Mouse (Mus musculus): ENCODE results near the gene Ankrd13a. TPM values are rescaled to one million over a fixed set of nuclear protein-coding genes. Genes with fewer than 3 reads are reported as not detected.

The Ankrd13a gene
- polyA plus RNA-seq, 1 experiment from 2014 or later, result 37.6 TPM

DNA sequence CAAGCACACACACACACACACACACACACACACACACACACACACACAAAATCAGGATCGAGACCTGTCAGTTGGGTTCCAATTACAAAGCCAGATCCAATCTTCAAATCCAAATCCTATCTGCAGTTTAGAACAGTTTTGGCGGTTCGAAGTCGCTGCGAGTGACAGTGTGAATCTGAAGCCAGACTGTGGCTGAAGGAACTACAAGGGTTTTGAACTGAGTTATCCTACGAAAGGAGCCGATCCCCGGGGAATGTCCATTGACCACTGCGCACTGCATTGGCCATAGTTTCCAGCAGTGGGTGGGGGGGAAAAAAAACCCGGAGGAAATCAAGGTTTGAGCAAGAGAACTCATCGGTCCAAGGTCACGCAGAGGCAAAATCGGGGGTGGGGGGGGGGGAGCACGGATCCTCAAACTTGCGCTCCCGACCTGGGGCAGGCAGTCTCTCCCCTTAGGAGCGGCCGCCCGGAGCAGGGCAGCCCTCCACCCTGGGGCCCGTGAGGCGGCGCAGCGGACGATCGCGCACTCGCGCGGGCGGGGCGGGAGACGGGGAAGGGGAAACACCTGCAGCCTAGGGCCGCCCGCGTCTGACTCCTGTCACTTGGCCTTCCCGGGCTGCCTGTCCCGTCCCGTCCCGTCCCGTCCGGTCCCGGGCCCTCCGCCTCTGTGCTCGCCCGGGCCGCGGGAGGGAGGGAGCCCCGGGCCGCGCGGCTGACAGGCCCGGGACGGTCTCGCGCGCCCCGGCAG is 1.8 kb upstream of the Ankrd13a start:
- Histone ChIP-seq H3K9me3 (replicated peaks; ENCODE audit: control insufficient read depth, low read length) (no peaks in the 10 kb centered on the region), H3K27ac (ENCODE audit: low read depth, low read length) (peak overlapping the region; percentile 90; the same call in 1 of the 2 replicates), H3K36me3 (ENCODE audit: control insufficient read depth, insufficient read depth, low read length) (no peaks in the 10 kb centered on the region), H3K4me3 (ENCODE audit: low read depth, low read length) (peak overlapping the region; percentile 100), H3K27me3 (ENCODE audit: control insufficient read depth, insufficient read depth, low read length) (no peaks in the 10 kb centered on the region), H3K9ac (ENCODE audit: low read depth, low read length) (peak overlapping the region; percentile 95), H3K4me1 (ENCODE audit: control insufficient read depth, insufficient read depth, low read length) (peaks cover 20% of the 10 kb centered on the region), H3K4me2 (peak overlapping the region; percentile 94)
- WGBS (ENCODE audit: insufficient replicate concordance), result 1% methylated on average over 42 of the region's 57 CpGs
- peak; percentile 61 for ATAC-seq (replicated peaks; ENCODE audit: insufficient number of reproducible peaks, low FRiP score, low TSS enrichment)

DNA sequence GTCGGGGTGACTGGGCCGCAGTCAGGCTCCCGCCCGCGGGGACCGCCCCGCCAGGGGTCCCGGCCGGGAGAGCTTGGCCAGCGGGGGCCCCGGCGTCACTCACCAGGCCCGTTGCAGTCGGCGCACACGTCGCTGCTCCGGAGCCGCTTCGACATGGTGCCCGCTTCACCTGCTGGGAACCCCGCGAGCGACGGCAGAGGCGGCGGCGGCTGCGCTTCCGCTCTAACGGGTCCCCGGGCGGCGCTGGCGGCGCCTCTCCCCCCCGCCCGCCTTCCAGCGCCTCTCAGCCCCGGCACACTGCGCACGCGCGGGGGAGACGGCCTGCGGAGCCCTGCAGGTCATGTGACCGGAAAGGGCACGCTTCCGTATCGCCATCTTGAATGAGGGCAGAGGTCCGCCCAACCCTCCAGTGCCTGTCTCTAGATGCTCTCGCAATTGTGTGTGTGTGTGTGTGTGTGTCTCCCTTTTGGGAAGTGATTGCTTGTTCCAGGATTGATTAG is 1.2 kb upstream of the Ankrd13a start:
- peak; percentile 85 for ATAC-seq (replicated peaks; ENCODE audit: insufficient number of reproducible peaks, low FRiP score, low TSS enrichment)
- peak overlapping the region; percentile 90 for H3K27ac ChIP-seq (ENCODE audit: low read depth, low read length)
- no peaks in the 10 kb centered on the region for H3K27me3 ChIP-seq (ENCODE audit: control insufficient read depth, insufficient read depth, low read length)
- peak overlapping the region; percentile 94 for H3K4me2 ChIP-seq
- peak overlapping the region; percentile 100 for H3K4me3 ChIP-seq (ENCODE audit: low read depth, low read length)
- peaks cover 20% of the 10 kb centered on the region for H3K4me1 ChIP-seq (ENCODE audit: control insufficient read depth, insufficient read depth, low read length)
- WGBS (ENCODE audit: insufficient replicate concordance), result under 1% methylated on average over 40 of the region's 52 CpGs
- H3K9me3 ChIP-seq (replicated peaks; ENCODE audit: control insufficient read depth, low read length), result no peaks in the 10 kb centered on the region
- peak overlapping the region; percentile 95 for H3K9ac ChIP-seq (ENCODE audit: low read depth, low read length)
- H3K36me3 ChIP-seq (ENCODE audit: control insufficient read depth, insufficient read depth, low read length), result no peaks in the 10 kb centered on the region

DNA sequence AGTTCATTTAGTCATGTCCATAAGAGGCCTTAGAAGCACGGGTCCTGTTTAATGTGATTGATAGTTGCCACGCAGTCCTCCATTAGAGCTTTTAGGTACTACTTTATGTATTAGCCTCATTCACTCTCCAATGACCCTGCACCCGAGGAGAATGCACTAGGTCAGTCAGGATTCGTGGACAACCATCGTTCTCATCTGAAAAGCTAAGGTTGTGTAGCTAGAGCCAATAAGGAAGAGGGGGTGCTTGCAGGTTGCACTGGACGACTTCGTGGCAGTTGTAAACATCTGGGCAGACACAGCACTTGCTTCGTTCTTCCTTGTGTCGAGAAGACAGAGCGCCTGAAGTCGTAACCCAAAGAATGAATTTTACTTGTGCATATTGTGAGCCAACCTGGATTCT is 697 bp upstream of the Ankrd13a start:
- Histone ChIP-seq H3K27me3 (ENCODE audit: control insufficient read depth, insufficient read depth, low read length) (no peaks in the 10 kb centered on the region), H3K9me3 (replicated peaks; ENCODE audit: control insufficient read depth, low read length) (no peaks in the 10 kb centered on the region), H3K4me1 (ENCODE audit: control insufficient read depth, insufficient read depth, low read length) (peaks cover 20% of the 10 kb centered on the region), H3K4me2 (peak overlapping the region; percentile 94), H3K36me3 (ENCODE audit: control insufficient read depth, insufficient read depth, low read length) (no peaks in the 10 kb centered on the region), H3K27ac (ENCODE audit: low read depth, low read length) (peak overlapping the region; percentile 90), H3K4me3 (ENCODE audit: low read depth, low read length) (peak overlapping the region; percentile 100), H3K9ac (ENCODE audit: low read depth, low read length) (peak overlapping the region; percentile 95)
- no peak for ATAC-seq (replicated peaks; ENCODE audit: insufficient number of reproducible peaks, low FRiP score, low TSS enrichment)
- WGBS (ENCODE audit: insufficient replicate concordance), result 5% methylated on average over 11 of the region's 11 CpGs

DNA sequence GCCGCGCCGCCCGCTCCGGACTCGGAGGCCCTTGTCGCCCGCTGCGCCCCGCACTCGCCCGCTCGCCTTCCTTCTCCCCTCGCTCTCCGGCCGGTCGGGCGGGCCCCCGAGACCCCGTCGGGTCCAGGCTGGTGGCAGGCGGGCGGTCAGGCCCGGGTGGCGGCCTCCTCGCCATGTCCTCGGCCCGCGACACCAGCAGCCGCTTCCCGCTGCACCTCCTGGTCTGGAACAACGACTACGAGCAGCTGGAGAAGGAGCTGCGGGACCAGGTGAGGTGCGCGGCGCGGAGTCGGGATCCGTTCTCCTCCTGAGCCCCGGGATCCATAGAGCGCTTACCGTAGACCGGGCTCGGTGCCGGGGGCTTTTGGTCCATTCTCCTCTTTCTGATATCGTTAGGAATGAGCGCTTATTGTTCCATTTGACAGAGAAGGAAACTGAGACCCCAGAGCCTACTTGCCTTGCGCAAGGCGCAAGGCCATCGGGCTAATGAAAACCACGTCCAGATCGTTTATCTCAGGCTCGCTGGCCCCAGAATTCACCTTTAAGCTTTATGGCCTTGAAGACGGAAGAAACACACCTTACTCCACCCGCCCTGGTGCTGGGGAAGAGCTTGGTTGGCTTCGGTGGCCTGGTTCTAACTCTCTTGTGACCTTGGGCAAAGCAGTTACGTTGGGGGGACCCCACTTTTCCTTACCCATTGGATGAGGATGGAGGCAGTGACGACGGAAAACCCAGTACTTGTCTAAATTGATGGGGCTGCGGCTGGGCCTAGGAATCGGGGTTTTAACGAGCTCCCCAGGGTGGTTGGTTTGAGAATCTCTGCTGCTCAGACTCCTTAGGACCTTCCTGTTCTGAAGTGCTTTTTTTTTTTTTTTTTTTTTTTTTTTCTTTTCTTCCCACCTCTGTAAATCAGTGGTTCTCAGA is 841 bp downstream of the Ankrd13a start, which contains the start of gene Git2:
Gene Git2 (minus strand): TSS at position 462 of the 924 bp plus-strand sequence.
- no peak; the same call in 1 of the 2 replicates for ATAC-seq (replicated peaks; ENCODE audit: insufficient number of reproducible peaks, low FRiP score, low TSS enrichment)
- peak within 1 kb of the TSS; percentile 90 for H3K27ac ChIP-seq (ENCODE audit: low read depth, low read length)
- under 1% methylated on average over 58 of the region's 63 CpGs for WGBS (ENCODE audit: insufficient replicate concordance)

GRCm38 (mm10) chr5:114776174-114776573 is 1.7 kb downstream of the Ankrd13a start:
- Histone ChIP-seq H3K27me3 (ENCODE audit: control insufficient read depth, insufficient read depth, low read length) (no peaks in the 10 kb centered on the region), H3K36me3 (ENCODE audit: control insufficient read depth, insufficient read depth, low read length) (no peaks in the 10 kb centered on the region), H3K9ac (ENCODE audit: low read depth, low read length) (no peak overlapping the region), H3K27ac (ENCODE audit: low read depth, low read length) (no peak overlapping the region), H3K4me2 (peak overlapping the region; percentile 94), H3K4me1 (ENCODE audit: control insufficient read depth, insufficient read depth, low read length) (peaks cover 31% of the 10 kb centered on the region), H3K4me3 (ENCODE audit: low read depth, low read length) (peak overlapping the region; percentile 100), H3K9me3 (replicated peaks; ENCODE audit: control insufficient read depth, low read length) (no peaks in the 10 kb centered on the region)
- WGBS (ENCODE audit: insufficient replicate concordance), result 77% methylated on average over 7 of the region's 7 CpGs
- ATAC-seq (replicated peaks; ENCODE audit: insufficient number of reproducible peaks, low FRiP score, low TSS enrichment), result no peak

More for the DNA sequence above, 841 bp downstream of the Ankrd13a start, which contains the start of gene Git2:
- H3K4me3 ChIP-seq (ENCODE audit: low read depth, low read length), result peak within 1 kb of the TSS; percentile 100
- no peaks in the 10 kb centered on the region for H3K27me3 ChIP-seq (ENCODE audit: control insufficient read depth, insufficient read depth, low read length)
- no peaks in the 10 kb centered on the region for H3K36me3 ChIP-seq (ENCODE audit: control insufficient read depth, insufficient read depth, low read length)
- peaks cover 23% of the 10 kb centered on the region for H3K4me1 ChIP-seq (ENCODE audit: control insufficient read depth, insufficient read depth, low read length)
- H3K9ac ChIP-seq (ENCODE audit: low read depth, low read length), result peak within 1 kb of the TSS; percentile 95
- peak within 1 kb of the TSS; percentile 94 for H3K4me2 ChIP-seq
- no peaks in the 10 kb centered on the region for H3K9me3 ChIP-seq (replicated peaks; ENCODE audit: control insufficient read depth, low read length)

- H3K9me3 ChIP-seq (replicated peaks; ENCODE audit: control insufficient read depth, low read length), result no peaks in the 10 kb centered on the region
- H3K36me3 ChIP-seq (ENCODE audit: control insufficient read depth, insufficient read depth, low read length), result no peaks in the 10 kb centered on the region
- H3K27me3 ChIP-seq (ENCODE audit: control insufficient read depth, insufficient read depth, low read length), result no peaks in the 10 kb centered on the region
- H3K4me2 ChIP-seq, result no peak overlapping the region
- peaks cover 53% of the 10 kb centered on the region for H3K4me1 ChIP-seq (ENCODE audit: control insufficient read depth, insufficient read depth, low read length)
- H3K4me3 ChIP-seq (ENCODE audit: low read depth, low read length), result no peak overlapping the region
- no peak overlapping the region for H3K9ac ChIP-seq (ENCODE audit: low read depth, low read length)
- no peak for ATAC-seq (replicated peaks; ENCODE audit: insufficient number of reproducible peaks, low FRiP score, low TSS enrichment)
- 42% methylated on average over 7 of the region's 7 CpGs for WGBS (ENCODE audit: insufficient replicate concordance)
- no peak overlapping the region for H3K27ac ChIP-seq (ENCODE audit: low read depth, low read length)
Observed at GRCm38 (mm10) chr5:114779956-114780489, 5.5 kb downstream of the Ankrd13a start.

GRCm38 (mm10) chr5:114780912-114781311 is 6.4 kb downstream of the Ankrd13a start:
- Histone ChIP-seq H3K9ac (ENCODE audit: low read depth, low read length) (no peak overlapping the region), H3K27ac (ENCODE audit: low read depth, low read length) (no peak overlapping the region), H3K36me3 (ENCODE audit: control insufficient read depth, insufficient read depth, low read length) (no peaks in the 10 kb centered on the region), H3K4me3 (ENCODE audit: low read depth, low read length) (no peak overlapping the region), H3K4me2 (no peak overlapping the region), H3K4me1 (ENCODE audit: control insufficient read depth, insufficient read depth, low read length) (peaks cover 50% of the 10 kb centered on the region), H3K27me3 (ENCODE audit: control insufficient read depth, insufficient read depth, low read length) (no peaks in the 10 kb centered on the region), H3K9me3 (replicated peaks; ENCODE audit: control insufficient read depth, low read length) (no peaks in the 10 kb centered on the region)
- WGBS (ENCODE audit: insufficient replicate concordance), result 86% methylated on average over 7 of the region's 7 CpGs
- ATAC-seq (replicated peaks; ENCODE audit: insufficient number of reproducible peaks, low FRiP score, low TSS enrichment), result no peak

DNA sequence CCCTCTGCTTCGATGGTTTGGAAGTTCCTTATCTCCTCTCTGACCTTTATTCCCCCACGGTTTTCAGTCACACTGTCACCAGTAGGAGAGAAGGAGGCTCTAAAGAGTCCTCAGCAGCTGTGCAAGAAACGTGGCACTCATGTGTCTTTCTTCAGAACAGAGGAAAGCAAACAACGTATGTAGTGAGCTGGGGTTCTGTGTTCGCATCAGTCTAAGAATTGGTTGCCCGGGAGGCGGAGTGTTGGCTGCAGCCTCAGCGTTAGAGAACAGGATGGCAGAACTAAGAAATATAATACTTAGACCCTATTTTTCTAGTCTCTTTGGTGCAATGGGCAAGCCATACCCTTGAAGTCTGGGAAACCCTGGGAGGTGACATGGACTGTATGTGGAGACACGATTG is 8.5 kb downstream of the Ankrd13a start:
- H3K4me3 ChIP-seq (ENCODE audit: low read depth, low read length), result no peak overlapping the region
- H3K27me3 ChIP-seq (ENCODE audit: control insufficient read depth, insufficient read depth, low read length), result no peaks in the 10 kb centered on the region
- no peak overlapping the region for H3K27ac ChIP-seq (ENCODE audit: low read depth, low read length)
- WGBS (ENCODE audit: insufficient replicate concordance), result 64% methylated on average over 9 of the region's 9 CpGs
- no peaks in the 10 kb centered on the region for H3K36me3 ChIP-seq (ENCODE audit: control insufficient read depth, insufficient read depth, low read length)
- H3K4me1 ChIP-seq (ENCODE audit: control insufficient read depth, insufficient read depth, low read length), result peaks cover 44% of the 10 kb centered on the region
- no peak overlapping the region for H3K9ac ChIP-seq (ENCODE audit: low read depth, low read length)
- no peak overlapping the region for H3K4me2 ChIP-seq
- ATAC-seq (replicated peaks; ENCODE audit: insufficient number of reproducible peaks, low FRiP score, low TSS enrichment), result no peak
- H3K9me3 ChIP-seq (replicated peaks; ENCODE audit: control insufficient read depth, low read length), result no peaks in the 10 kb centered on the region

Data from heart, embryonic 11.5 days (tissue).